Mouse (Mus musculus) midbrain, embryonic 13.5 days (tissue): ENCODE measurements around the gene Zc3h18. TPM values are rescaled to one million over a fixed set of nuclear protein-coding genes. Genes with fewer than 3 reads are reported as not detected.

ENCODE experiments used
- ATAC-seq: fragments of 200-750 bp; cut with Nextera tagmentation; 2 replicates; pipeline ENCODE4 v1.8.0; 2017; ENCODE audit warnings: mild to moderate bottlenecking, moderate TSS enrichment, moderate library complexity
- H3K27ac ChIP-seq: fragments of 300-500 bp; sonication (generic); 2 replicates; pipeline ENCODE4 v1.5.1; 2015; ENCODE audit warnings: inconsistent platforms, mild to moderate bottlenecking, moderate library complexity
- H3K27me3 ChIP-seq: fragments of 300-500 bp; sonication (generic); 2 replicates; pipeline ENCODE4 v1.6.1; 2015; ENCODE audit warnings: mild to moderate bottlenecking, inconsistent platforms
- H3K36me3 ChIP-seq: fragments of 300-500 bp; sonication (generic); 2 replicates; pipeline ENCODE4 v1.6.1; 2015; ENCODE audit warnings: mild to moderate bottlenecking, inconsistent platforms
- H3K4me1 ChIP-seq: fragments of 300-500 bp; sonication (generic); replicated peaks from 2 replicates; pipeline ENCODE4 v1.6.1; 2015; ENCODE audit warnings: inconsistent platforms
- H3K4me2 ChIP-seq: fragments of 300-500 bp; sonication (generic); replicated peaks from 2 replicates; pipeline ENCODE4 v1.6.1; 2015; ENCODE audit warnings: moderate library complexity, mild to moderate bottlenecking, inconsistent platforms
- H3K4me3 ChIP-seq: fragments of 300-500 bp; sonication (generic); replicated peaks from 2 replicates; pipeline ENCODE4 v1.5.1; 2015; ENCODE audit warnings: mild to moderate bottlenecking, inconsistent platforms
- H3K9ac ChIP-seq: fragments of 300-500 bp; sonication (generic); replicated peaks from 2 replicates; pipeline ENCODE4 v1.6.1; 2015; ENCODE audit warnings: mild to moderate bottlenecking, inconsistent platforms
- H3K9me3 ChIP-seq: fragments of 300-500 bp; sonication (generic); 2 replicates; pipeline ENCODE4 v1.6.1; 2016; ENCODE audit warnings: mild to moderate bottlenecking, inconsistent platforms
- WGBS: fragments of 180-500 bp; shearing (Covaris S2); methylation state at CpG from one replicate; pipeline ENCODE4 v1.1.7; 2015; 5-methylcytosine and 5-hydroxymethylcytosine counted together
- polyA plus RNA-seq: library from polyadenylated mRNA; unstranded; fragments of >200 nt; fragmentation: Nextera tagmentation; extraction: Ambion mirVana; gene quantifications from 2 replicates; pipeline ENCODE4 v1.2.1, GENCODE M21; 2015

The Zc3h18 gene
- polyA plus RNA-seq, 1 experiment from 2014 or later: 44.9 TPM

GRCm38 (mm10) chr8:122463651-122464640 lies 87.5 kb downstream of the Zc3h18 start:
- peaks cover 13% of the 10 kb centered on the region for H3K4me1 ChIP-seq
- H3K4me2 ChIP-seq: no peak overlapping the region
- 68% methylated on average over 12 of the region's 12 CpGs for WGBS

GRCm38 (mm10) chr8:122464985-122465384 lies 88.6 kb downstream of the Zc3h18 start:
- Histone ChIP-seq H3K4me1 (peaks cover 11% of the 10 kb centered on the region), H3K4me2 (no peak overlapping the region), H3K27me3 (peaks cover 35% of the 10 kb centered on the region), H3K27ac (no peak overlapping the region), H3K4me3 (no peak overlapping the region), H3K9me3 (no peaks in the 10 kb centered on the region), H3K36me3 (peaks cover 49% of the 10 kb centered on the region), H3K9ac (no peak overlapping the region)
- no peak for ATAC-seq
- WGBS: 78% methylated on average over 7 of the region's 7 CpGs

More at GRCm38 (mm10) chr8:122463651-122464640, 87.5 kb downstream of the Zc3h18 start:
- no peak for ATAC-seq
- Histone ChIP-seq H3K27me3 (peaks cover 46% of the 10 kb centered on the region), H3K9me3 (no peaks in the 10 kb centered on the region), H3K36me3 (peaks cover 39% of the 10 kb centered on the region), H3K27ac (no peak overlapping the region), H3K9ac (no peak overlapping the region), H3K4me3 (no peak overlapping the region)

Other genes with a start within 250 kb of the Zc3h18 start
- gene Zfpm1, start 94.5 kb upstream of the Zc3h18 start, polyA plus RNA-seq: 1.5 and 2.1 TPM in 2 replicates
- not detected in 2 replicates for gene Trhr2, start 15.9 kb upstream of the Zc3h18 start, polyA plus RNA-seq
- gene Il17c, start 45.4 kb downstream of the Zc3h18 start, polyA plus RNA-seq: not detected in 2 replicates
- 30.7 and 33.8 TPM in 2 replicates for gene Cyba, start 56.3 kb downstream of the Zc3h18 start, polyA plus RNA-seq
- 45.9 and 47.5 TPM in 2 replicates for gene Mvd, start 66.8 kb downstream of the Zc3h18 start, polyA plus RNA-seq
- gene Snai3, start 84.1 kb downstream of the Zc3h18 start, polyA plus RNA-seq: not detected in 2 replicates
- gene Rnf166, start 99.5 kb downstream of the Zc3h18 start, polyA plus RNA-seq: 37.8 and 38.1 TPM in 2 replicates
- gene Ctu2, start 99.5 kb downstream of the Zc3h18 start, polyA plus RNA-seq: 73.0 and 80.7 TPM in 2 replicates
- 1.6 and 2.9 TPM in 2 replicates for gene Piezo1, start 174.7 kb downstream of the Zc3h18 start, polyA plus RNA-seq
- 13.8 and 14.1 TPM in 2 replicates for gene Cdt1, start 191.4 kb downstream of the Zc3h18 start, polyA plus RNA-seq
- gene Aprt, start 200.3 kb downstream of the Zc3h18 start, polyA plus RNA-seq: 136 and 152 TPM in 2 replicates
- gene Galns, start 234.9 kb downstream of the Zc3h18 start, polyA plus RNA-seq: 3.9 and 4.7 TPM in 2 replicates
- gene Trappc2l, start 235.0 kb downstream of the Zc3h18 start, polyA plus RNA-seq: 98.5 and 102 TPM in 2 replicates
- not detected in 2 replicates for gene Pabpn1l, start 246.1 kb downstream of the Zc3h18 start, polyA plus RNA-seq